Mouse (Mus musculus): ENCODE results near the gene Parp12.

- TF ChIP-seq POLR2A (IDR thresholded peaks at IDR 0.05; ENCODE audit: low read depth, low read length) (no peak), CTCF (IDR thresholded peaks at IDR 0.05; ENCODE audit: extremely low read depth, insufficient read depth, insufficient read length, insufficient replicate concordance) (no peak)
These were observed 14.4 kb upstream of the Parp12 start for GRCm38 (mm10) chr6:39132556-39132955.

Data from spleen, adult 2 months (tissue).